Mouse (Mus musculus) left cerebral cortex, postnatal 14 days (tissue): ENCODE measurements around the gene Omd. TPM values are rescaled to one million over a fixed set of nuclear protein-coding genes. Genes with fewer than 3 reads are reported as not detected.
"Not testable (repeated sequence)": the region's sequence is repeated elsewhere in the genome, so short reads cannot be mapped to it uniquely, and the experiment has no call there.

Source experiments
- DNase-seq, 2 experiments: peaks; one replicate each; pipeline ENCODE4 v3.0.0; 2021 to 2022; ENCODE audit warnings: low spot score in 2 of 2, mixed read lengths in 1 of 2
- intact Hi-C: fragments of 180-260 bp; cut with DNase I; formaldehyde crosslinking; loops from one replicate; pipeline ENCODE4 v1.15.1; 2025
- long read RNA-seq, 2 experiments: library from polyadenylated mRNA; stranded (forward); transcript quantifications; one replicate each; pipeline ENCODE4 v2.0.0; 2021
- total RNA-seq, 2 experiments: library from RNA; stranded (reverse); gene quantifications; 2 replicates each; pipeline ENCODE4 v1.2.3; 2021

The Omd gene
- total RNA-seq, result 1 to 10 TPM; 1.5 to 1.9 TPM
- long read RNA-seq, experiment 1, partial matches to known transcripts, result 0 of 3 reads
- long read RNA-seq, experiment 1, other reads (novel, unspliced or antisense), result 0 of 3 reads
- long read RNA-seq, experiment 2, partial matches to known transcripts, result 0 of 1 reads
- long read RNA-seq, experiment 2, other reads (novel, unspliced or antisense), result 0 of 1 reads

DNA sequence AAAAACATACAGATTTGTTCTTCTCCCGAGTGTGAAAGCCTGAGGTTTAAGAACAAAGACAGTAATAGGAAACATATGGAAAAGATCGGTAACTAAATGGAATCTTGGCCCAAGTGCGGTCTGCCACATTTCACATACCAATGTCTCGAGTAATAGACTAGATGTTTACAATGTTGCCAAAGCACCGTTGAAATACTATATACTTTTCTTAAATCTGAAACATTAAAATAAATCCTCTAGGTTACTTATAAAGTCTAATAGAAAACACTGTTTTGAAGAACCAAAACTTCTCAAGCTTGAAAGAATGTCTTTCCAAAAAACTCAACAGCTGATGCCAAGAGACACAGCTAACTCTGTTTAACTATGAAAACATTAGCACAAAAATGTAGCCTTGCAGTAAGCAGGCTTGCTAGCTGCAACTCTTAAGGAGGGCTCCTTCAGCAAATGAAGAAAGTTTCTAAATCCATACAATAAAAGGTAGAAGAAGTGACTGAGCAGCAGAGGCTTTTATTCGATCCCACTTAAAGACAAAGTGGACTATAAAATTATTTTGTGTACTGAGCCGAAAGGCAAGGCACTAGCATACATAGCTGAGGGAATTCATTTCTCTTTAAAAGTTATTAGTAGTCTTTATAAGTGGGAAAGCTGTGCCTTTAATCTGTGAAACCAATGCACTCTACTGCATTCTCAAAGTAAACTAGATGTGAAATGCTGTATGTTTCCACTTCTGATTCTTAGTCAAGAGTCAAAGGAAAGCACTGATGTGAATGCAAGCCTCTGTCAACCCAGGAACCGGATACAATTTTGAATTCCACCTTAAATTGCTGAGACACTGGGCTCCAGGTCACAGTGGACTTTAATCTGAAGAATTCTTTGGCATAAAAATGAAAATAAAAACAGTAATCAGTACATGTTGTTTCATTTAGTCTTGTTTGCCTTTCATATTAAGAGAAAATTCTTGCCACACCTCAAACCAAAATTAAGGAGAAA is at the start of gene Omd:
TSS of gene Omd (plus strand) at position 922 of the 990 bp plus-strand sequence.
- no peak for DNase-seq
- intact Hi-C loops, result no loop called here

DNA sequence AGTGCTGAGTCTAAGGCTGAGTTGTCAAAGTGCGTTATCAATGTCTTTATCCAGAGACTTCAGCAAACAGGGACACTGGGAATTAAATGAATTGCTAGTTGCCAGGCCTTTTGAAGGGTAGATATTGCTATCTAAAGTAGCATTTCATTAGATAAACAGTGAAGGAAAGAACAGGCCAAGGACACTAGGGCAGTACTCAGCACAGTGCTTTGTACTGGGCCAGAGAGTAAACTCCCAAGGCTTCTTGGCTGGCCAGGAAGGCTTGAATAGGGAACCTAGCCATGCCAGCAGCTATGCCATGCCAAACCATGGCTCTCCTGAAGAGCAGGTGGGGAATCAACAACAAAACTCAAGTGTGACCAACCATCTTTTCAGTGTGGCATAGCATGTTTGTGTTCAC is 45.3 kb upstream of the Omd start:
- intact Hi-C loops, result no loop called here
- no peak for DNase-seq

DNA sequence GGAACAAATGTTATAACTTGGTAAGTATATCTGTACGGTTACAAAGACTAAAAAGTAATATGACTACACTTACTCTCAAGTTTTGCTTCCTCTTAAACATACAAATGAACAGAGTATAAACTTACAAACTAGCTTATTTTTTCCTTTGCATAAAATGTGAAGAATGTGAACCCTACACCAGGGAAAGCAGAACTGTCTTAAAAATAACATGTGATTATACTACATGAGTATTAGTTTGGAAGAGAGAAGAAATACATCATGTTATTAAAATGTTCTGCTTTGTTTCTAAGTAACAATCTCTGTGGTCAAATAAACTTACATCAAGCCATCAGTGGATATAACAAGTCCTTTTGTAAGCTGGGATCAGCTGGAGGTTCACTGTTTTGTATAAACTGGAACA is 43.6 kb upstream of the Omd start:
- intact Hi-C loops, result no loop called here

DNA sequence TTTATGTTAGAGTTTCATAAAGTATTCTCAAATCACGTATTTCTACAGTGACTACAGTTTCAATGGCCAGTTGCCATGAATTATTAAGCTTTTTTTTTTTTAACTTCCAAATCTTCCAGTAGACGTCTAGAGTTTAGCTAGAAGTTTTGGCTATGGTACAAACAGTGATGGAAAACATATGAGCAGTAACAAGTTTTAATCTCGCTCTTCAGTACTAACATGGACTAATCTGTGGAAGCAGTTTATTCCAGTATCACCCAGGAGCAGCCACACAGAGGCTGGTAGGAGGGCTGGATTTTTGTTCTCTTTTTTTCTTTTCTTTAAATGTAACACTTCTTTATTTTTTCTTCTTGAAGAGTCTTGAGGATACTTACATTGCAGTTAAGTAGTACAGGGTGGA is 38.0 kb upstream of the Omd start, which contains the start of gene Aspn:
TSS of gene Aspn (plus strand) at position 165 of the 400 bp plus-strand sequence.
- intact Hi-C loops, result no loop called here
- DNase-seq, result no peak

More for the DNA sequence above, 43.6 kb upstream of the Omd start:
- no peak for DNase-seq

DNA sequence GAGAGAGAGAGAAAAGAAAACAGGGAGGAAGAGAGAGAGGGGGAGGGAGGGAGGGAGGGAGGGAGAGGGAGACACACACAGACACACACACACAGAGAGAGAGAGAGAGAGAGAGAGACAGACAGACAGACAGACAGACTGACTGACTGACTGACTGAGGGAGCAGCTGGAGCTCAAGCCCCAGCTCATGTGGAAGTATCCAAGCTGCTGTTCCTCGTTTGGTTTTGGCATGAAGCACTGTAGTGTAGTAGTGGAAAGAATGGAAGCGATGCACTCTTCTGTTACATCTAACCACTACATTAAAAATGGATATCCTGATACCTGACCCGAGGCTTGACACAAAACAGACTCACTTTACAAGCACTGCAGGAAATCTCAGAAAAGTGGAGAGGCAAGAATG is 36.6 kb upstream of the Omd start:
- DNase-seq, result no peak
- intact Hi-C loops, result no loop called here

DNA sequence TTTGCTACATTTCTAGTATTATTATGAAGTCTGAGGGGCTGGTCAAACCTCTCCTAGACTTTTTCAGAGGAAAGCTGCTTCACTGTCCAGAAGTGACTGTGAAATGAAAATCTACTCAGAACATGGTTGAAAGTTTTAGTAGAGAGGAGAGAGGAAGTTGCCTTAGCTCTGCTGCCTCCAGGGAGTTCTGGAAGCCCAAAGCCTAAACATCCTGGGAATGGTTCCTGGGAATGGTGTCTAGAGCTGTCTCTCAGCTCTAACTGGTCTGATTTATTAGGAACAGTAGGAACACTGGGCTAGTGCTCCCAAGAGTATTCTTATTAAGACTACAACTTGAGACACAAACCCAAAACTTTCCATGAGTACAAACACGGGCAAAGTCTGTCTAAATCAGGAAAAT is 35.7 kb upstream of the Omd start:
- intact Hi-C loops, result no loop called here
- no peak for DNase-seq

DNA sequence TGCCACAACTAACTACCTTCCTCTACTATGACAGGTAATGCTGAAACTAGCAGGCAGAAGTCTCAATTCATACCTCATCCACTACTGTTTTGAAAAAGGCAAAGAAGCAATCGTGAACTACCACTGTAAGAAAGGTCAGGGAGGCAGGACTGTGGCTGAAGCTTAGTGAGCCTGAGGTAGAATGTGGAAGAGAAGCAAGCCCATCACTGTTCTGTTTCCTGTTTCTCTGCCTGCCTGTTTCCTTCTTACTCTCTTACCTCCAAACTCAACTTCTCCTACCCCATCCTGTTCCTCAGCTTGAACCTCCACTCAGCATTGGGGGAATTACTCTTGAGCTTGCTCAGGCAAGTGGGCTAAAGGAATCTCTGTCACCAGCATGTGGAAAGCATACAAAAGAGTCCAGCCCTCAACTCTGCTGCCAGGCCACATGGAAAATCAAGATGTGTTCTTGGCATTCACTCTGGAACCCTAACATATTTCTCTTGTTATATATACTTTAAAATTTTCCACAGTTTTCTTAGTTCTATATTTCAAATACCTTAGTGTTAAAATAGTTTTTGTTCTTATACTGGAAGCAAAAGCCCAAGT is 34.6 kb upstream of the Omd start:
- DNase-seq, result no peak
- intact Hi-C loops, result no loop called here

DNA sequence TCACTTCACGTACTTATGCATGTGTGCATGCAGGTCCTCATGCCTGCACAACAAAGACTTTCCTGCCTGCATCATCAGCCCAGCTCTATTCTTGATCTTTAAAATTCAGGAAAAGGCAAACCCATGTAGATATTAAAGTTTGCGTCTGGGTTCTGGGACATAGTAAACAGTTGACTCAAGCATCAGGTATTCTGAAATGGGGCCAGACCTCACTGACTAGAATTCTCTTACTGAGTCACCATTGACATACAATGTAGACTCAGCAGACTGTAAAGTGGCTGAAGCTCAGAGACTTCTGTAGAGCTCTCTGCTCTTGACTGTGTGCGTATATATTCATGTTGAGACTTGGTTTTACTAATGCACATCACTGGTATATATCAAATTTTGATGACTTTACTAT is 32.6 kb upstream of the Omd start:
- intact Hi-C loops, result no loop called here
- DNase-seq, result no peak

DNA sequence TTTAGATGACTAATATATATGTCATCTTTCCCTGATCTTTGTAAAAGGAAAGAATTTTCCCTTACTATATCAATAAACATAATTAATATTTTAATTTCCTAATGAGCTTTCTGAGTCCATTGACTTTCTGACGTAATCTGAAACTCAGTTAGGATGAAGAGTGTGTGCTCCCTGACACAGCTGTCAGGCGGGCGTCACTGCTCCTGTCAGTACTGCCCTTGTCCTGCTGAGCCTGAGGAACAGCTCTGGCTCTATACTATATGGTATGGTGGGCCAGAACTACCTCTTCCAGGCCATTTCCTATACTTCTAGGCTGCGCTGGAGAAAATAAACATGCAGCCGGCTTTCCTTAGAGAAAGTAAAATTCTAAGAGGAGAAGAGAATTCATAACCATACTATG is 27.7 kb upstream of the Omd start:
- intact Hi-C loops, result no loop called here
- DNase-seq, result no peak

DNA sequence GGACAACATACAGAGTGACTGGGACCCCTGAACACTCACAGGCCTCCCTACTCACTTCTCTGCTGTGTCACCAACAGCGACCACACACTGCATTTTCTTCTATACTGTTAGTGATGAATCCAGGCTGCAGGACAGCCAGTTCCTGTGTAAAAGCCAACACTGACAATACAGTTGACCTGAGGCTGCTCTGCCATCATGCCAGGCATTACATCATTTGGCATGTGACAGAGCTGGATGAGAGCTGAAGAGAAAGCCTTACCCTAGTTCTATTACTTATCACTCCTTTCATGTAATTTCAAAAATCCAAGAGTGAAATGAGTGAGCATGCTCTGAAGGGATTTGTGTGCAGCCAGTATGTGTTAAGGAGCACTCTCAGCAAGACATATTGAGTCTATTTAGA is 26.1 kb upstream of the Omd start:
- no peak for DNase-seq
- intact Hi-C loops, result no loop called here

DNA sequence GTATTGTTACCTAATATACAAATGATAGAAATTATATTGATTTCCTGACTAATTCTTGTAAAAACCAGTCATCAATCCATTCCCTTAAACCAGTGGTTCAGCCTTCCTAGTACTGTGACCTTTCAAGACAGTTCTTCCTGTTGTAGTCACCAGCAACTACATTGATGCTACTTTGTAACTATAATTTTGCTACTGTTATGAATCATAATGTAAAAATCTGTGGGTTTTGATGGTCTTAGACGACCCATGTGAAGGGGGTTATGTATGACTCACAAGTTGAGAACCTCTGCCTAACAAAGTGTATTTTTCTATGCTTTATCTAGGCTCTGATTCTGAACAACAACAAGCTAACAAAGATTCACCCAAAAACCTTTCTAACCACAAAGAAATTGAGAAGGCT is 25.3 kb upstream of the Omd start:
- no peak for DNase-seq
- intact Hi-C loops, result no loop called here

DNA sequence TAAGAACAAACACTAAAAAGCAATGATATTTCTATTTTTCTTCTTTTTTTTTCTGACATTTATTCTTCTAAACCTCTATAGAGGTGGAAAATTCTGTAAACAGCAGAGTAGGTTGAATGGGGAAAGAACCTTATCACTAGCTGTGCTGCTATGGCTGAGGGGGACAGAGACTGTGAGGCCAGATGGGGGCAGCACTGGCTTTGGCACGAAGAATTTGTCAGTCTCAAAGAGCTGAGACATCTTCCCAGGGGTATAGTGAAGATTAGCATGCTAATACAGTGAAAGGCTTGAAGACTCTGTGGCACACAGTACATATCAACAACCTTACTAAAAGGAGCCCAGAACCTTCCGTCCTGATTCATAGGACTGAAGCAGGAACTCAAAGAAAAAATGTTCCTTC is 23.1 kb upstream of the Omd start:
- DNase-seq, result no peak
- intact Hi-C loops, result no loop called here

DNA sequence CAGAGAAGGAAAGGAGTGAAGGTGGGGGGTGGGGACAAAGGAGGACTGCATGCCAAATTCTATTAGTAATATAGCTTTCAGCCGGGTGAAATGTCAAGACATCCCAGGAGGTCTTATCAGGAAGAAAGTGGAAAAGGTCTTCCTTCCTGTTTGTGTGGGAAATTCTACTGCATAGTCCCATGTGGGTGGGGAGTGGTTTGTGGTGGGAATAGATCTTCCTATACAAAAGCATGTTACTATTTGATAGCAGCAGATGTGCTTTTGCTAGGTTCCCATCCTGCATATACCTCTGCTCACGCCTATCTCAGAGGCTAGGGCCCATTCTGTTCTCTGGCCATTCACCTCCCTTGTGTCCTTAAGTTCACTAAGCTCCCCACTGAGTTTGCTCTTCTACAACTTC is 21.4 kb upstream of the Omd start:
- no peak for DNase-seq
- intact Hi-C loops, result no loop called here

DNA sequence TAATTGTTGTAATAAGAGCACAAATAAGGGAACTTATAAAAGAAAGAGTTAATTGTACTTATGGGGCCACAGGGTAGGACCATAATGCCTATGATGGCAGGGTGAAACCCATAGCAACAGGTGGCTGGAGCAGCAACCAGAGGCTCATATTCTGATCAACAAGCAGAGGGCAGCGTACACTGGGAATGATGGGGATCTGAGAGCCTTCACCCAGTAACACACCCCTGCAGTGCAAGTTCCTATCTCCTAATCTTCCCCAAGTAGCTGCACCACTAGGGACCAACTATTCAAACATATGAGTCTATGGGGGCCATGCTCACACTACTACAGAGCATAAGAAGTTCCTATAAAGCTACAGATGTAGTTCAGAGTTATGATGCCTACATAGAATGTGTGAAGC is 17.9 kb upstream of the Omd start:
- no peak for DNase-seq
- intact Hi-C loops, result no loop called here

DNA sequence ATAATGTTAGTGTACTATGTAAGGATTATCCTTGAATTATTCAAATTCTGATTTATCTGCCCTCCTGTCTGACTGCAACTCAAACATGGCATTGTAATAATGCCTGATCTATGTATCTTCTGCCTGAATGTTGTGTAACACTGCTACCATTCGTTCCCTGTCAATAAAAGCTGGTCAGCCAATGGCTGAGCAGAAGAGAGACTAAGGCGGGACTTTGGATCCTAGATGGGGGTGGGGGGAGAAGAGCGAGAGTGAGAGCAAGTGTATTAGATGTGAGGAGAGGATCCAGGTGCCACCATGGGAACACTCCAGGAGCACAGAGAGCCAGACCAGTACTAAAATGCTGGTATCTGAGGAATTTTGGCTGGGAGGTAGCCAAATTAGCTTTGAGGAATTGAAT is 11.9 kb upstream of the Omd start:
- DNase-seq, result no peak
- intact Hi-C loops, result no loop called here

DNA sequence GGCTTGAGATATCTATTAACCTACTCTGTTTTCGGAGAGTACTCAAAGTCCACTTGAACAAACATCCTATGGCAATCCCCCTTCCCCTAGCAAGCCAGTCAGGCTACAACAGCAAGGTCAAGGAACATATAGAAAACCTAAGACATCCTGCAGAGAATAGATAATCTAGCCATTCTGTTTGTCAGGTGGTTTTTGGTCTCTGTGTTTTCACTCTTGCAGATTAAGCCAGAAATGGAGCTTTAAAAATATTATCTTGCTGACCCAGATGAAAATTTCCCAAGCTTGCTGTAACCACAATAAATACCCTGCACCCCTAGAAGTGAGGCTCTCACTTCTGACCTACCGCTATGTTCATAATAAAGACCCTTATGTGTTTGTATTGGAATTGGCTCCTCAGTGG is 10.8 kb upstream of the Omd start:
- intact Hi-C loops, result no loop called here
- no peak for DNase-seq

DNA sequence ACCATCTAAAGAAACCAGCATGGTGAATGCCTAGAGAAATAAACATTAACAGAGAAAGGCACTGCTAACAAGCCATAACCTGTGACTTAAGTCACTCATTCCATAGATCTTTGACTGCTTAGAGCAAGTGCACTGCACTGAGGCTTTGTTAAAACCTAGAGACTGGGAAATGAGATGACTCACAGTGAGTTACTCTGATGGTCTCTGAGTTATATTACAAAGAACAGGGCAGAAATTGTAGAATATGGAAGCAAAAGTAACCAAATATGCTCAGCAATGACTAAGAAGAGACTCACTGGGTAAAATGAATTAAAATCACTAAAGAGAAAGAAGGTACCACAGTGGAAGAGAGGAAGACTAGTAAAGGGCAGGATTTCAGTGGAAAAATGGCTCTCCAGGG is 1.6 kb downstream of the Omd start:
- intact Hi-C loops, result no loop called here
- DNase-seq, result no peak

DNA sequence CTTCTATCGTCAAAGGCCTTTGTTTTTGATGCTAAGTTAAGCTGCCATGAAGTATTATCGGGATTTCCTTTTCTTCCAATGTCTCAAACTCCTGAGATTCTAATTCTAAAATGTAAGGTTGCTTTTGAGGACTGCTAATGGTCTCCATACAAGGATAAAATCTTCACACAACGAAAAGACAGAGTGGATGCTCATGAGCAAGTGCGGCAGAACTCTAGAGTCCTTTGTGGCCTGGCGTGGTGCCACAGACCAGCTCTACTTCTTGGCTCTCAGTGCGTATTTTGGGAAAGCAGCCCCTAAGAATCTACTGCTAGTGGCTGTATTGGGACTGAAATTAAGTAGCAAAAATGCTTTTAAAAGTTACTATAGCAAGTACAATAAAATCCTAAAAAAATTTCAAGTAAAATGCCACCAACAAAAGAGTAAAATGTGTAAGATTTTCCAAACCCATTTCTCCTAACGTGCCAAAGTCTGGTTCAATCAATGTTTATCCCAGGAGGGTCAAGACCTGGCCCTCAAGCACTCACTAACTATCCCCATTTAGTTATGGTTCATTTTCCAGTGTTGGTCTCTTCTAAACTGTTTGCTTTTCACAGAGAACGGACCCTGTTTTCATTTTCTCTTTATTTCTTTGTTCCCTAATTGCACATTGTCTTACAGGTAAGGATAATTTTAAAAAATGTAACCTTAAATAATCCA is 2.2 kb downstream of the Omd start:
- no peak for DNase-seq
- intact Hi-C loops, result no loop called here

DNA sequence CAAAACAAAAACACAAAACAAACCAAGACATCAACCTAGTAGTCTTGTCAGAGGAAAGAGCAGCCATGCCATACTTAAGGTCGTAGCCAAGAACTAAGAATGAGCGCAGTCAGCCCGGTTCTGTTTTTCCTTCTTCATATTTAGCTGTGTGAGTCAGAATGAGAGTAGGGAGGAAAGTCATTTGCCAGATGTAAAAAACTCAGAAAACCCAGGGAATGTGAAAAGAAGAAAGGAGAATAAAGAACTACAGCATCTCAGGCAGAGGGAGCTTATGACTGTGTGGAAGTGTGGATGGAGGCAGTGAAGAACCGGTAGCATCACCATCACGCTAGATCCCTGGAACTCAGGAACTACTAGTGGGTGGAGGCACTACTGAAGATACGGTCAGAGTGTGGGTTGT is 3.8 kb downstream of the Omd start:
- no peak for DNase-seq
- intact Hi-C loops, result no loop called here

DNA sequence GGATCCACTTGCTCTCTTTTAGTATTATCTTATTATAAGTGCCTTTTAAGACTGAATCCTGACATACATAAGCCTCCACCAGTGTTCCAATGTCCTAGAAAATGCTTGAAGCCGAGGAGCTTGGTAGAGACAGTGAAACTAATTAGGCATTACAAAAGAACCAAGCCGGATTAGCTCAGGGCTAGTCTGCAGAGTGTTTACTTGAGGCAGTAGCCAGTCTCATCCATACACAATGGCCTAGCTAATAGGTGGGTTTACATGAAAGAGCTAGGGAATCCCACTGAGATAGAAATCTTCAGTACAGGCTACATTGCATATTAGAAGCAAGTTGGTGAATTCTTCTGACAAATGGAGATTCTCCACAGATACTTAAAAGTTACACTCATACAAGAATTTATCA is 20.3 kb downstream of the Omd start:
- intact Hi-C loops, DNase-seq: not testable (repeated sequence)
